Mouse (Mus musculus) fibroblast of lung, adult 2 months (primary cell): ENCODE results near the gene Ddx41.

Experiments used
- DNase-seq: peaks from one replicate; pipeline ENCODE4 v3.0.0-alpha.2; 2011; ENCODE audit warnings: low read depth

The Ddx41 gene

DNA sequence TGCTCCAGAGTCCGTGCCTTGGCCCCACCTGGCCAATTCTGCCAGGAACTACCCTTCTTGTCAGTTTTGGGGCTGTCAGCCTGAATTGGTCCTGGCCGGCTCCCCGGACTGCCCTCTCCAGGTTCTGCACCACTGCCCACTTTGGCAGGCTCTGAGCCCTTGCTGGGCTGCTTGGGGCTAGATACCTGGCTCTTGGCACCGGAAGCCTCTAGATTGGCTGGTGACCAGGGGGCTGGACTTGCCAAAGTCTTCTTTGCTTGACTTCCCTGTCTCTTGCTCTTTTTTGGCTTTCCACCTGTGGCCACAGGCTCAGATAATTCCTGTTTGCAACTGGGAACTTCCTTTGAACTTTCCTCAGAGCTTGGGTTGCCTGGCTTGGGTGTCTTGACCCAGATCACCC is 6.4 kb upstream of the Ddx41 start:
- DNase-seq = no peak

DNA sequence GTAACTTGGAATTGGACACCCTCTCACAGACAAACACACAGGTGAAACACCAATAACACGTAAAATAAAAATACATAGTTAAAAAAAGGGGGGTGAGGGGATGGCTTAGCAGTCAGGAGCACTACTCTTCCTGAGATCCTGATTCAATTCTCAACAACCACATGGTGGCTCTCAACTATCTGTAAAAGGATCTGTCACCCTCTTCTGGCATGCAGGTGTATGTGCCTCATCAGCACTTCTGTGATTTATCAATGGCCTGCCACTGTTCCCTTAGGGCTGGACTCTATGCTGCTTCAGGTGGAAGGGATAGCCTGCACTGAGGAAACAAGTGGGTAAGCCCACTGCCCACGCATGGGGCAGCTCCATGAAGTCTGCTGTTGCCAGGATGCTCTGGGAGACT is 4.5 kb upstream of the Ddx41 start:
- no peak for DNase-seq

GRCm38 (mm10) chr13:55535796-55536193 is 663 bp downstream of the Ddx41 start:
- no peak for DNase-seq

GRCm38 (mm10) chr13:55535191-55535590 is 1.3 kb downstream of the Ddx41 start:
- no peak for DNase-seq

DNA sequence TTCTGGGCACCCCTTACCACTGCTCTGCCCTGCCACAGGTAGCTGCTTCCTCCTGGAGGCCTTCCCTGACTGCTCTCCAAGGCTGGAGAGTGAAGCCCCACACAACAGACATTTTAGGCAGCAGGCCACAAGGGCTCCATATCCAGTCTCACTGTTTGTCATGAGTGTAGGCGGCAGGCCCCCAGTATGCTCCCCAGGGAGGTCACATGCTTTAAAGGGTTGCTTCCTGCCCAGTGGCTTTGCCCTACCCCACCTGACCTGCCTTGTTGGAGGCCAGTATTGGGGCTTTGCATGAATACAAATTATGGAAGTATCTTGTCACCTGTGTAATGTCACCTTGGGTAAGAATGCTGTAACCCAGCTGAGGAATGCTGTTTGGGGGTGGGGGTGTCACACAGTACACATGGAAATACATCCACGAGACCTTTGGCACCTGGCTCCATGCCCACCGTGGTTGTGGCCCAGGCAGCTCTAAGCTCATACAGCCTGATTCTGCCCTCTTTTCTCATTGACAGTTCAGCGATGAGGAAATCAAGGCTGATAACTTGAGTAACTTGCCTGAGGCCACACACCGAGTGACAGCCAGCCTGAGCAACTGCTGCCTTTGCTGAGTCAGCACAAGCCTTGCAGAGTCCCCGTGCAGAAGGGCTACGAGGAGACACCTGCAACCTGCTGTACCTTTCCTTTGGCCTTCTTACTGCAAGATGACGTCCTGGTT is 7.1 kb downstream of the Ddx41 start, which contains the start of gene Dok3:
TSS of gene Dok3 (minus strand) at position 99 of the 718 bp plus-strand sequence.
- DNase-seq = no peak

DNA sequence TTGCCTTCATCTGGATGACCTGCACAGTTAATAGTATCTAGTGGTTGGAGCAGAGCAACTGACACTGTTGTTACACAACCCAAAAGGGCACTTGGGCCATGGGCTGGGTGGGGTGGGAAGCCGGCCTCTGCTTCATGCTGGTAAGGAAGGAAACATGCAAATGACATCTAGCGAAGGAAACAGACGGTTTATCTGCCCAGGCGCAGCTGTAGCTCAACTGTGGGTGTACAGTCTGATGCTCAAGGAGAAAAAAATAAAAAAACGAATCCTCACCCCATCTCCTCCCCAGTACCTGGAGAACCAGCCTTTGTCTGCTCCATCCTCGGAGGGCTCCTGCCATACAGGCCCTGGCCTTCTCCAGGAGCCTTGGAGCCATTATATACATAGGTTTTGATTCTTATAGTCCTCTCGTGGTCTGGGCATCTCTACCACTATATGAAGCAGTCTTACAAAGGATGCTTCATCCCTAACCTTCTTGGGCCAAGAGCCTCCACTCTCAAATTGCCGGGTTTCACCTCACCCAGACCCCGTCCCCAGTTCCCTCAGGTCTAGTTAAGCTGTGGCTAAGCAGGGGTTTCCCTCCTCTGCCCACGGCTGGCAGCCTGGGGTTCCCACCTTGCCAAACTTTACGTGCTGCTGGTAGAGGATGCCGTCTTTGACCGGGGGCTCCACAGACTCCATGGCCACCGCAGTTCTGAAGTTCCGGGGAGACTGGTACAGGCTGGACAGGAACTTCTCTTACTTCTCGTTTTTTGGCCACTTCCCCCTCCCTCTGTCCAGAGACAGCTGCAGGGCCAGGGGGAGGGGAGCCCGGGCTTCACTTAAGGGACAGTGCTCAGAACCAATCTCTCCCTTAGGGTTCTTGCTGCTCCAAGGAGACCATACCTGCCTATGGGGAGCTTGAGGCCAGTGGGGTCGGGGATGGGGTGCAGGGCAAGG is 8.4 kb downstream of the Ddx41 start:
- no peak for DNase-seq

- DNase-seq = no peak
These were observed 9.2 kb downstream of the Ddx41 start for GRCm38 (mm10) chr13:55527212-55527611.

- DNase-seq = no peak
These were observed 10.5 kb downstream of the Ddx41 start for GRCm38 (mm10) chr13:55525733-55526553.

GRCm38 (mm10) chr13:55523951-55524600 is 12.4 kb downstream of the Ddx41 start:
- DNase-seq = no peak

- no peak for DNase-seq
These were observed 13.2 kb downstream of the Ddx41 start for GRCm38 (mm10) chr13:55523278-55523677.

GRCm38 (mm10) chr13:55522730-55523129 is 13.7 kb downstream of the Ddx41 start:
- DNase-seq = peak; percentile 54

DNA sequence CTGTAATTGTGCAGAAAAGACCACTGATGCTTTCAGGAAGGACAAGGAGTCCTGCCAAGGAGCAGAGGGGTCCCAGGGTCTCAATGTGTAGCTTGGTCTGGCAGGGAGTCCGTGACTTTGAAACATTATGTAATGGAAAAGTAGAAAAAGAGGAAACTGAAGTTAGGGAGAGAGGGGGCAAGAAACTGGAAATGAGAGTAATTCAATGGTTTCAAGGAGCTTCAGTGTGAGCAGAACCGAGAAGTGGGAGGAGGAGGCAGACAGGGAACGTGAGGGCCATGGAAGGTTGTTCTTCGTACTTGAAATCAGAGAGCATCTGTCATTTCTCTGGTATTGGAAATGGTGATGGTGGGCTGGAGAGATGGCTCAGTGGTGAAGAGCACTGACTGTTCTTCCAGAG is 16.9 kb downstream of the Ddx41 start:
- no peak for DNase-seq

DNA sequence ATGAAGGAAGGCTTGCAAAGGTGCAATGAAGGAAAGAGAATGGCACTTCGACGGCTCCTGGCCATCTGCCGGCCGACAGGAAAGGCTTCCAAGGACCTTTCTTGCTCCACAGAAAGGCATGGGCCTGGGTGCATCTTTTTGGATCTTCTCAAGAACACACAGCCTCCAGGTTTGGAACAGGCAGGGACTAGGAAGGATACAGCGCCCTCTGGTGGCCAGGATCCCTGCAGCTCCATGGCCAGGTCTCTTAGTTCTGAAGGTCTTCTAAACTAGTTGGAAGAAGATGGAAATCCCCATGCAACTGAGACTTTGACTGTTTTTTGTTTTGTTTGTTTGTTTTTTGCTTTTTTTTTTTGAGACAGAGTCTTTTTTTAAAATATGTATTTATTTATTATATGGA is 19.5 kb downstream of the Ddx41 start:
- DNase-seq = peak; percentile 63

DNA sequence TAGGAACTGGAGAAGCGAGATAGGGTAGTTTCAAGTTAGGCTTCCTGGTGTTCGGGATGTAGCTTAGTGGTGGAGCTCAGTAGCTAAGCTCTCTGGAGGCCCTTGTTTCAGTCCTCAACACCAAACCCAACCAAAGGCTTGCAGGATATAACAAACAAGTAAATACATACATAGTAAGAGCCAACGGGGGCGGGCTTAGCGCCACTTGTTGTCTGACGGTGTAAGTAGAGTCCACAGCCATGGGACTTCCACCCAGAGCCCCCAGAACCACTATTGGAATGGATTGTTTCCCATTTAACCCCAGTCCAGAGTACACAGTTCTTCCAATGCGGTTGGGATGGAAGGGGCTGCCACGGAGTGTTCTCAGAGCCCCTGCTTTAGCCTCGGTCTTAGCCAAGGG is 22.6 kb downstream of the Ddx41 start:
- DNase-seq = no peak

DNA sequence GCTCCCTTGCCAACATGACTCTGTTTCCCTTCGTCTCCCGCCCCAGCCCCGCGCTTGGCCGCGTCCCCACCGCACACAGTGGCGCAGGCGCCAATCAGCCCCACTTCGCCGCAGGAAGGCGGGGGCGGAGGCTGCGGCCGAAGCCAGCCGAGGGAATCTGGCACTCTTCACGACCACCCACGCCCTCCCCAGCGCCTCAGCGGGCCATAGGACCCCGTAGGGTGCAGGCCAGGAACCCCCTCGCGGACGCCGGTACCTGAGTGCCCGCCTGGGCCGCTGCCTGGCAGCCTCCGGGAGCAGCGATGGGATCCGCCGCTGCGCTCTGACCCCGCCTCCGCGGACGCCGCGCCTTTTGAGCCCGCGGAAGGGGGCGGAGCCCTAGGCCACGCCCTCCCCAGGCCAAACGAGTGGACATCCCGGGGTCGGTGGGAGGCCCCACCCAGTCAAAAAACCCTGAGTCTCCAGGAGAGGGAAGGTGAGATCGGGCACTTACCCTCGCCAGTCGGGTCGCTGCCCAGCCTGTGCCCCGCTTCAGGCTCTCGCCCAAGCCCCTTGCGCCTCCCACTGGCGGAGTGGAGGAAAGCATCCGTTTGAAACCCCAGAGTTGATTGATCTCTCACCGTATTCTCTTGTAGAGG is 23.2 kb downstream of the Ddx41 start, which contains the start of gene Pdlim7:
TSS of gene Pdlim7 (minus strand) at position 566 of the 638 bp plus-strand sequence.
- peak; percentile 71 for DNase-seq

GRCm38 (mm10) chr13:55512379-55513031 is 24.0 kb downstream of the Ddx41 start:
- no peak for DNase-seq

- no peak for DNase-seq
These were observed 25.0 kb downstream of the Ddx41 start for GRCm38 (mm10) chr13:55511492-55511861.

DNA sequence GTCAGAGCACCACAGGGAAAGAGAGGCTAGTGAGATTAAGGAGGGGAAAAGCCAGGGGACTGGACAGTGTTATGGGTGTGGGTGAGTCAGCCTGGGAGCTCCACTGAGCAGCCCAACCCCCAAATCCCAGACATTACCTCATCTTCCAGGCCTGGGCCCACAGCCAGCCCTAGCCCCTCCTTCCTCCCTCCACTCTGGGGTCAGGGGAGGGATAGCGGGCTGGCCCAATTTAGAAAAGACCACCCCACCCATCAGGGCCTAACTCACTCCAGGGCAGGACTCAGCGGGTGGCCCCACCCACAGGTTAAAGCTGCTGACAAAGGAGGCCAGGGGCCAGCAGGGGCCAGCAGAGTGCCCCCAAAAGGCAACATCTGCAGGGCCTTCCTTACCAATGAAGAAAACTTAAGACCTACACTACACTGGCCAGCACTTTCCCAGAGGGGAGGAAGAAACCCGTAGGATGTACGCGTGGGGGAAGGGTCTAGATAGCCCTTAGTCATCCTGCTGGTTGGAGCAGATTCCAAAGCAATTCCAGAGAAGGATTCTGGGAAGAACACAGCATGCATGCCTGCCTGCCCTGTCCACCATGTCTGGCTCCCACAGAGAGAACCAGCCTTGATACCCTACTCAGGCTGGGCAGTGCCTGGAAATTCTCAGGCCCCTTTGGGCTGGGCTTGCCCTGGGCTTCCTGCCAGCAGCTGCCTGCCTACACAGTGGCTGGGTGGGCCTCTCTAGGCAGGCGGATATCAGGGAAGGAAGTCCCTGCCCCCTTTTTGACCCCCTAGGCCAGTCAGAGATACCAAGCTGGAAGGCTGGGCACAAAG is 25.6 kb downstream of the Ddx41 start:
- DNase-seq = peak; percentile 96

DNA sequence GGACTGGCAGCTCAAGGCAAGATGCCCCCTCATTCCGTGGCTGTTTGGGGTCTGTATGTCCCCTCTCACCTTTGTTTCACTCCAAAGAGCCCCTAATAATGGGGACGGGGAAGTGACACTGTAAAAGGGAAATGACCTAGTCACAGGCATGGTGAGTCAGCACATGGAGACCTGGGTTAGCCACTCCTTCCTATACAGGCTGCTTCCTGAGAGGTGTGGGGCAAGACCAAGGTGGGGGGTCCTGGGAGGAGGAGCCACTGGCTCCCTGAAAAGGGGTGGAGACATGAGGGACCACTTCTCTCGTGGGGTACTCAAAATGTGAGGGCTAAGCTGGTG is 26.2 kb downstream of the Ddx41 start:
- DNase-seq = no peak

DNA sequence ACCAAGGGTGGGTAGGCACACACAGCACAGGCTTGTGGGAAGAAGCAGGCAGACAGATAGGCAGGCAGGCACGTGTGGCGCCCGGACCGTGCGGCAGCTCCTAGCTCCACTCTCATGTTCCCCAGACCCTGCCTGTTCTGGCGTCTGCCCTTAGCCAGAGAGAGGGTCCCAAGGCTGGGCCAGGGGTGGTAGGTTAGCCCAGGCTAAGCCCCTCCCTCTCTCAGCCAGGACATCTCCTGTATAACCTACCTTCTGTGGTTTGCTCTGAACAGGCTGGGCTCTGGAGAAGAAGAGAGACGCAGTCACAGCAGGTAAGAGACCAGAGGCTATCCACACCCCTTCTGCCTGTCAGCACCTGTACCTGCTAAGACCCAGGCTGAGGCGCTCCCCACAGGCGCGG is 27.9 kb downstream of the Ddx41 start:
- DNase-seq = no peak
